Mouse (Mus musculus): Measurements from ENCODE around the gene Spint4. TPM values are rescaled to one million over a fixed set of nuclear protein-coding genes. Genes with fewer than 3 reads are reported as not detected.
A peak's percentile ranks its signal among the peaks of the same experiment; 100 is the strongest.

Gene Spint4
- total and polyA plus RNA-seq, 3 experiments = 0.16 TPM; not detected in 2

- Histone ChIP-seq H3K9me3 (replicated peaks) (peaks cover 5% of the 10 kb centered on the region; the same call in 1 of the 2 replicates), H3K27me3 (ENCODE audit: insufficient read depth, low read length) (no peaks in the 10 kb centered on the region), H3K36me3 (replicated peaks) (no peaks in the 10 kb centered on the region), H3K4me1 (ENCODE audit: insufficient read depth, low read depth, low read length) (peaks cover 7% of the 10 kb centered on the region), H3K4me3 (ENCODE audit: low read depth, low read length) (no peak overlapping the region)
- no peak for DNase-seq (ENCODE audit: low spot score)
- no peak for TF ChIP-seq CTCF (IDR thresholded peaks at IDR 0.05; ENCODE audit: low read depth, low read length)
- no peak for TF ChIP-seq GATA2 (IDR thresholded peaks at IDR 0.05; ENCODE audit: borderline replicate concordance, low read depth, low read length)
- no peak for TF ChIP-seq POLR2AphosphoS5 (IDR thresholded peaks at IDR 0.05; ENCODE audit: insufficient replicate concordance, low read depth, low read length)
- TF ChIP-seq GATA1 (IDR thresholded peaks at IDR 0.05; ENCODE audit: borderline replicate concordance, low read length) = no peak
- TF ChIP-seq TAL1 (conservative IDR thresholded peaks at IDR 0.05; ENCODE audit: low read depth, low read length) = no peak
- no peak for ATAC-seq (ENCODE audit: extremely low read depth, insufficient number of reproducible peaks, low FRiP score, poor library complexity, severe bottlenecking)
These were observed 22.2 kb upstream of the Spint4 start for GRCm38 (mm10) chr2:164676103-164676502.

- ATAC-seq (ENCODE audit: extremely low read depth, insufficient number of reproducible peaks, low FRiP score, poor library complexity, severe bottlenecking) (peak; percentile 73; the same call in 1 of the 2 replicates), DNase-seq (ENCODE audit: low spot score) (no peak)
- Histone ChIP-seq H3K4me3 (ENCODE audit: low read depth, low read length) (no peak overlapping the region), H3K4me1 (ENCODE audit: insufficient read depth, low read depth, low read length) (peaks cover 7% of the 10 kb centered on the region), H3K36me3 (replicated peaks) (no peaks in the 10 kb centered on the region), H3K27me3 (ENCODE audit: insufficient read depth, low read length) (no peaks in the 10 kb centered on the region), H3K9me3 (replicated peaks) (peaks cover 5% of the 10 kb centered on the region; the same call in 1 of the 2 replicates)
- TF ChIP-seq POLR2AphosphoS5 (IDR thresholded peaks at IDR 0.05; ENCODE audit: insufficient replicate concordance, low read depth, low read length) (no peak), CTCF (IDR thresholded peaks at IDR 0.05; ENCODE audit: low read depth, low read length) (no peak), TAL1 (conservative IDR thresholded peaks at IDR 0.05; ENCODE audit: low read depth, low read length) (peak; percentile 33; the same call in 1 of the 2 replicates)
These were observed 21.2 kb upstream of the Spint4 start for GRCm38 (mm10) chr2:164676916-164677685.

GRCm38 (mm10) chr2:164678848-164679625, 19.3 kb upstream of the Spint4 start:
- DNase-seq (ENCODE audit: low spot score) (no peak), ATAC-seq (ENCODE audit: extremely low read depth, insufficient number of reproducible peaks, low FRiP score, poor library complexity, severe bottlenecking) (peak; percentile 48; the same call in 1 of the 2 replicates)
- H3K27me3 ChIP-seq (ENCODE audit: insufficient read depth, low read length) = no peaks in the 10 kb centered on the region
- no peaks in the 10 kb centered on the region for H3K36me3 ChIP-seq (replicated peaks)
- no peak overlapping the region for H3K4me3 ChIP-seq (ENCODE audit: low read depth, low read length)
- H3K4me1 ChIP-seq (ENCODE audit: insufficient read depth, low read depth, low read length) = peaks cover 7% of the 10 kb centered on the region
- TF ChIP-seq TAL1 (conservative IDR thresholded peaks at IDR 0.05; ENCODE audit: low read depth, low read length) (no peak), CTCF (IDR thresholded peaks at IDR 0.05; ENCODE audit: low read depth, low read length) (no peak), POLR2AphosphoS5 (IDR thresholded peaks at IDR 0.05; ENCODE audit: insufficient replicate concordance, low read depth, low read length) (no peak), GATA2 (IDR thresholded peaks at IDR 0.05; ENCODE audit: borderline replicate concordance, low read depth, low read length) (no peak), GATA1 (IDR thresholded peaks at IDR 0.05; ENCODE audit: borderline replicate concordance, low read length) (no peak)
- peaks cover 2% of the 10 kb centered on the region; the same call in 1 of the 2 replicates for H3K9me3 ChIP-seq (replicated peaks)

GRCm38 (mm10) chr2:164679906-164680305, 18.4 kb upstream of the Spint4 start:
- H3K4me3 ChIP-seq (ENCODE audit: low read depth, low read length) = no peak overlapping the region
- peaks cover 7% of the 10 kb centered on the region for H3K4me1 ChIP-seq (ENCODE audit: insufficient read depth, low read depth, low read length)
- 0 out of 2 replicates have a peak, but pooled peaks cover under 1% of the 10 kb centered on the region for H3K27me3 ChIP-seq (ENCODE audit: insufficient read depth, low read length)
- peaks cover 2% of the 10 kb centered on the region; the same call in 1 of the 2 replicates for H3K9me3 ChIP-seq (replicated peaks)
- TF ChIP-seq POLR2AphosphoS5 (IDR thresholded peaks at IDR 0.05; ENCODE audit: insufficient replicate concordance, low read depth, low read length) (no peak), GATA2 (IDR thresholded peaks at IDR 0.05; ENCODE audit: borderline replicate concordance, low read depth, low read length) (no peak), CTCF (IDR thresholded peaks at IDR 0.05; ENCODE audit: low read depth, low read length) (no peak), TAL1 (conservative IDR thresholded peaks at IDR 0.05; ENCODE audit: low read depth, low read length) (no peak), GATA1 (IDR thresholded peaks at IDR 0.05; ENCODE audit: borderline replicate concordance, low read length) (no peak)
- DNase-seq (ENCODE audit: low spot score) (no peak), ATAC-seq (ENCODE audit: extremely low read depth, insufficient number of reproducible peaks, low FRiP score, poor library complexity, severe bottlenecking) (no peak)
- H3K36me3 ChIP-seq (replicated peaks) = no peaks in the 10 kb centered on the region

GRCm38 (mm10) chr2:164684807-164685206, 13.5 kb upstream of the Spint4 start, which contains the start of gene Wfdc13:
Gene Wfdc13 (plus strand): TSS chr2:164685107.
- TF ChIP-seq TAL1 (conservative IDR thresholded peaks at IDR 0.05; ENCODE audit: low read depth, low read length) (no peak), GATA2 (IDR thresholded peaks at IDR 0.05; ENCODE audit: borderline replicate concordance, low read depth, low read length) (no peak), GATA1 (IDR thresholded peaks at IDR 0.05; ENCODE audit: borderline replicate concordance, low read length) (no peak), CTCF (IDR thresholded peaks at IDR 0.05; ENCODE audit: low read depth, low read length) (no peak), POLR2AphosphoS5 (IDR thresholded peaks at IDR 0.05; ENCODE audit: insufficient replicate concordance, low read depth, low read length) (no peak)
- H3K27me3 ChIP-seq (ENCODE audit: insufficient read depth, low read length) = peaks cover 4% of the 10 kb centered on the region; the same call in 1 of the 2 replicates
- no peaks in the 10 kb centered on the region for H3K36me3 ChIP-seq (replicated peaks)
- H3K4me3 ChIP-seq (ENCODE audit: low read depth, low read length) = no peak within 1 kb of the TSS
- ATAC-seq (ENCODE audit: extremely low read depth, insufficient number of reproducible peaks, low FRiP score, poor library complexity, severe bottlenecking) (no peak), DNase-seq (ENCODE audit: low spot score) (no peak)
- no peaks in the 10 kb centered on the region for H3K9me3 ChIP-seq (replicated peaks)
- H3K4me1 ChIP-seq (ENCODE audit: insufficient read depth, low read depth, low read length) = peaks cover 2% of the 10 kb centered on the region

- Histone ChIP-seq H3K9me3 (replicated peaks) (no peaks in the 10 kb centered on the region), H3K36me3 (replicated peaks) (no peaks in the 10 kb centered on the region), H3K4me3 (ENCODE audit: low read depth, low read length) (no peak overlapping the region), H3K4me1 (ENCODE audit: insufficient read depth, low read depth, low read length) (no peaks in the 10 kb centered on the region), H3K27me3 (ENCODE audit: insufficient read depth, low read length) (0 out of 2 replicates have a peak, but pooled peaks cover 7% of the 10 kb centered on the region)
- no peak for DNase-seq (ENCODE audit: low spot score)
- no peak for TF ChIP-seq GATA2 (IDR thresholded peaks at IDR 0.05; ENCODE audit: borderline replicate concordance, low read depth, low read length)
- no peak for TF ChIP-seq CTCF (IDR thresholded peaks at IDR 0.05; ENCODE audit: low read depth, low read length)
- no peak for TF ChIP-seq TAL1 (conservative IDR thresholded peaks at IDR 0.05; ENCODE audit: low read depth, low read length)
- TF ChIP-seq POLR2AphosphoS5 (IDR thresholded peaks at IDR 0.05; ENCODE audit: insufficient replicate concordance, low read depth, low read length) = no peak
- no peak for TF ChIP-seq GATA1 (IDR thresholded peaks at IDR 0.05; ENCODE audit: borderline replicate concordance, low read length)
- ATAC-seq (ENCODE audit: extremely low read depth, insufficient number of reproducible peaks, low FRiP score, poor library complexity, severe bottlenecking) = no peak
These were observed 2.7 kb downstream of the Spint4 start for GRCm38 (mm10) chr2:164700959-164701358.

Measured in G1E (cell line).